Mouse (Mus musculus): Measurements from ENCODE around the gene Lsm7.

The Lsm7 gene

DNA sequence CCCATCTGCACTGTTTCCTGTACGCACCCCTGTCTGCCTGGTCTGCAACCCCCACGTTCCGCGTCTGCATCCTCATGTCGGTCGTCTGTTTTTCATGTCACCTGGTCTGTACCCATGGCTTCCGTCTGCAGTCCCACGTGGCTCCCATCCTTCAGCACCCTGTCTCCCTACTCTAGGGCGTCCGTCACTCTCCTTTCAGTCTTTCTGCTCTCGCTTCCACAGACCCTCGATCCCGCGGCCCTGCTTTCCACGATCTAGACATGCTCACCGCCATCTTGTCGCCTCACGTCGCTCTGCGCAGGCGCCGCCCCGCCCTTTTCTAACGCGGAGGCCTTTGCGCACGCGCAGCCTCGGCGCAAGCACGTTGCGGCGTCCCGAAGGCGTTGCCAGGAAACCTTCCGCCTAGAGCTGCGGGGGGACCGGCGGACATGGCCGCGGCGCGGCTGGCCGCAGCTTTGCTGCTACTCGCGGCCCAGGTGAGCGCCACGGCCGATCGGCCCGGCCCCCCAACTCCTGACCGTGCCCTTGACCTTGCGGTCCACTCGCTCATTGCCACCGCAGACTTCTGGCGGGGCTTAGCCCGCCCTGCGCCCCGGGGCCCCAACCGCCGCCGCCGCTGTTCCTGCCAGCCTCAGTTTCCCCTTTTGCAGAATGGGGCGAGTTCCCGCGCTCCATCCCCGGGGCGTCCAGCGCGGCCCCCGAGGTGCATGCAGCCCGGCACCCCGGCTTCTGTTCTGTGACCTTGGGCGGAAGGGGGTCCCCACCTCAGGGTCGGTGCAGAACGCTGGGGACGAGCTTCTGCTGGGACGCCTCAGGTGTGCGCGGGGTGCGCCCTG is at the start of gene Lsm7, which contains the start of gene Sppl2b:
Gene Lsm7 (minus strand): TSS at position 297 of the 836 bp plus-strand sequence.
Gene Sppl2b (plus strand): TSS at position 363 of the 836 bp plus-strand sequence.
- peak; percentile 98 for DNase-seq (ENCODE audit: low read depth)

DNA sequence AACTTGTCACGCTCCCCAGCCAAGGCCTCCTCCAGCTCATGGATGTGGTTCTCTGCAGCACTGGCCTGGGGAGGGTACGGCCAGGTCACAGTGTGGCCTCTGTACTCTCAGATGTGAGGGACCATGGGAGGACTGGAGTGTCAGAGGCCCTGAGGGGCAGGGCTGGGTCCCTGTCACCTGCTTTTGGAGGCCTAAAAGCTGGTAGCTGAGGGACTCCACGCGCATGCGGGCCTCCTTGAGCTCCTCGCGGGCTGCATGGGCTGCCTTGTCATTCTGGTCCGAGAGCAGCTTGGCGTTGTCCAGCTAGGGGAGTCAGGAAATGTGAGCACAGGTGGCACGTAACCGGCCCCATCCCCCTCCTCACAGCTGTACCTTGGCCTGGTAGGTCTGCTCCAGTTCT is 49.7 kb upstream of the Lsm7 start:
- no peak for DNase-seq (ENCODE audit: low read depth)

DNA sequence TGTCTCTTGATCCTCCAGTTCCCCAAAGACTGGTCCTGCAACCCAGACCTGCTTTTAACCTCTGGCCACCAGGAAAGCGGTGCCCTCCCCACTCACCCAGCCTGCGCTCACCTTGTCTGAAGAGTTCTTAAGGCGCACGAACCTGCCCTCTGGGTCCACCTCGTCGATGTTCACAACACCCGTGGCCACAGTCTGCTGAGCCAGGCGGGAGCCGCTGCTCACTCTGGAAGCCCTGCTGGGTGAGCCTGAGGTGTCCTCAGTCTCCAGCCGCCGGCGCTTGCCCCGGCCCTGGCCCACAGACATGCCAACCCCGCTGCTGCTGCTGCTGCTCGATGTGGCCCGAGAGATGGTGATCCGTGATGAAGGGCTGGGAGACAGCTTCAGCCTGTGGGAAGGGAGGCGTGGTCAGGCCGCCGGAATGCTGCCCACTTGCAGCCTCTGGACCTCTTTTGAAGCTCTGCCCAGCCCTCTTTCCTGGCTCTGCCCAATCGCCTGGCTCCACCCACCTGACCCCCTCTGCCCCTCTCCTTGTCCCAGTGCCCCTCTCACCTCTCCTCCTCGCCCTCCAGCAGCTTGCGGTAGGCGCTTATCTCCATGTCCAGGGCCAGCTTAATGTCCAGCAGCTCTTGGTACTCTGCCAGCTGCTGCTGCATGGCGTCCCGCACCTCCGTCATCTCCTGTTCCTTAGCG is 49.1 kb upstream of the Lsm7 start:
- DNase-seq (ENCODE audit: low read depth): no peak

DNA sequence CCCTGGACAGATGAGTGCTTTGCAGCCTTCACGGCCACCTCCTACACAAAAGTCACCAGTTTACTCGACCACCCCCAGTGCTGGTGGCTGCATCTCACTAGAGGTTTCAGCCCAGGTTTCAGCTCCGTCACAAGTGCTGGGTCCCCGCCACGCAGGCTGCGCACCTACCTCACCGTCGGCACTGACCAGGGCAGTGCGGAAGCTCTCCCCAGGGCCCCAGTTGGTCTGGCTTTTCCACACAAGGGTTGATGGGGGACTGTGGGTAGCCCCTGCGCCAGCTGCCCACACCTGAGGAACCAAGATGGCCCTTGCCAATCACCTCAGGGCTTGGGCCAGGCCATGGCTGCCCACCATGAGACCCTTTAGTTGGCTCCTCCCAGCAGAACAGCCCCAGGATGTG is 48.3 kb upstream of the Lsm7 start:
- DNase-seq (ENCODE audit: low read depth): no peak

DNA sequence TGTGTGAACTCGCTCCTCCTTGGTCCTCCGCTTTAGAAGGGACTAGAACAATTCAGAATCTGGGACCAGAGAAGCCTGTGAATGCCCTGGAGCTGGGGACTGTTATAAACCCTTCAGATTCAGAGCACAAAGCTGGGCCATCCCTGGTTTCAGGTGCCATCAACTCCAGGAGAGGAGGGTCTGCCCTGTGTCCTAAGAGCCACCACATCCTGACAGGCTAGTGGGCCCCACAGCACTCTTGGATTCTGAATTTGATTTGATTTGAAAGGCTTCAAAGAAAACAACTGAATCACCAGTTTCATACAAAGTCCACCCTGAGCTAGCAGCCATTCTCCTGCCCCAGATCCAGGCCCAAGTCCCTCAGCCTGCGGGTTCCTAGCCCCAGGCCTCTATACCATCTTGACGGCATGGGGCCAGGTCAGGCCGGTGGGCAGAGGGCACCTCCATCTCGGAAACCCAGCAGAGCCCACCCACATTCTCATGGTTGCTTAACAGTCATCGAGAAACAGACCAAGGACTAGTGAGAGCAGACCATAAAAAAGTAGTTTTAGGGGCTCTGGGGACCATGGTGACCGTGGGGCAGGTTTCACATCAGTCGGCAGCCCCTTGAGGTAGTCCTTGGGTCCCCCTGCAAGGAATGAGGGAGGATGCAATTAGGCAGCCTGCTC is 47.4 kb upstream of the Lsm7 start:
- DNase-seq (ENCODE audit: low read depth): no peak

DNA sequence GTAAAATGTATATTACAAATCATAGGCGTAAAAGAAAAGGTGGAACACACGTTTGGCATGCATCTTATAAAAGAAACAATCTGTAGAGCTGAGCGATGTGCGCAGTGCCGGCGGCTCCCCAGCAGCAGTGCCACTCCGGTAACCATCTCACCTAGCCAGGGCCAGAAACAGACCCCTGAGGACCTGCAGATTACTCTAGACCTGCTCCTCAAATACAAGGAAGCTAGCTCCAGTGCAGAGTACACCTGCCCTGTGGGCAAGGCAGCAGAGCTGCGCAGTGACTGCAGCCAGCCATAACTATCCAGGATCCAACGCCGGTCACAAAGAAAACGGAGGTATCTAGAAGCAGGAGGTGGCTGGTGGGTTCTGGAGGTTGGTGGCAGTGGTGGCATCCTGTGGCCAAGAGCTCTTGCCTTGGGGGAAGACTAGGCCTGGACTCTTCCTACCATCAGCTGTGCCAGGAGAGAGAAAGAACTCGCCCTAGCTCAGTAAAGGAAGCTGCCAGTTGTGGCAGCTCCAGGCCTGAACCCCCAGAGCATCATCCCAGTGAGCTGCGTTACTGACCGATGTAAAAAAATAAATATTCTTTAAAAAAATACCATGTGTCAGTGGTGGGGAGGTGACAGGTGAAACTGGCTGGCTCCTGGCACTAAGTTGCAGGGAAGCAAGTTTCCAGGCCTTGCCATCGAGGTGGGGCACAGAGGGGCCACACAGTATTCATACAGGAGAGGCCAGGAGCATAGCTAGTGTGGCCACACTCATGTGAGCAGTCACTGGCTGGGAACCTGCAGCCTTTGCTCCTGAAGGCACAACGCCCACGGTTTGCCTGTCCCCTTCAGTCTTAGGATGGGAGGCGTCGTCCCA is 46.6 kb upstream of the Lsm7 start:
- peak; percentile 57 for DNase-seq (ENCODE audit: low read depth)

DNA sequence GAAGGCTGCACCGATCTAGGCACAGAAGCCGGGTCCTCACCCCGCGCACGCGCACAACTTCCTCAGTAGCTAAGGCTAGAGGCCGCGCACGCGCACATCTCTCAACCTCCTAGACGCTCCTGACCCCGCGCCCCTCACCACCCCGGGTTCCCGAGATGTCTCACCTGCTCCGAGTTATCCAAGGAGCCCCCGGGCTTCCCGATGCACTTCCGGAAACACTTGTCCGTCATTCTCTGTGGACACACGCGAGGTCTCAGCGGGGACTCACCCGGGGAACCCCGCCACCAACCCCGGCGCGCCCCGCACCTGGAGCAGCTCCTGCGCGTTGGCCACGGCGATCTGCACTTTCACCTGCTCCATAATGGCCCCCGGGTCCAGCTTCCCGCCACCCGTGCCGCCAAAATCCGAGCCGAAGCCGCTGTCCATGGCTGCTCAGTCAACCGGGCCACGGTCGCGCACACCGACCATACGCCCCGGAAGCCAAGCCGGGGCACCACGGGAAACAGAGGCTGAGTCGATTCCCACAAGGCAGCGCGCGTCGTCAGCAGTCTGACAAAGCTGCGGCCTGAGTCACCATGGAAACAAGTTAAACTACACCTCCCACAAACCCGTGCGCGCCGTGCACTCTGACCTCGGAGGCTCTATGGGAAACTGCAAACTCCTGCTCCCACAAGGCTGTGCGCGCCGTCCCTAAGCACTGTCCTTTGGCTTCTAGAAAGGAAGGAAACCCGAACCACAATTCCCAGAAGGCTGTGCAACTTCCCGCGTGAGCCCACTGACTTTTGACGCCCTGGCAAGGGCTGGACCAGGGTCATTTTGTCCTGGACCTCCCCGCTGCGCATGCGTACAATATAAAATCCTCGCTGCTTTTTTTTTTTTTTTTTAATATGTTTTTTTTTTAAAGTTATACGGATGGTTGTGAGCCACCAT is 45.6 kb upstream of the Lsm7 start, which contains the start of gene Timm13:
Gene Timm13 (minus strand): TSS at position 652 of the 930 bp plus-strand sequence.
- peak; percentile 98 for DNase-seq (ENCODE audit: low read depth)

DNA sequence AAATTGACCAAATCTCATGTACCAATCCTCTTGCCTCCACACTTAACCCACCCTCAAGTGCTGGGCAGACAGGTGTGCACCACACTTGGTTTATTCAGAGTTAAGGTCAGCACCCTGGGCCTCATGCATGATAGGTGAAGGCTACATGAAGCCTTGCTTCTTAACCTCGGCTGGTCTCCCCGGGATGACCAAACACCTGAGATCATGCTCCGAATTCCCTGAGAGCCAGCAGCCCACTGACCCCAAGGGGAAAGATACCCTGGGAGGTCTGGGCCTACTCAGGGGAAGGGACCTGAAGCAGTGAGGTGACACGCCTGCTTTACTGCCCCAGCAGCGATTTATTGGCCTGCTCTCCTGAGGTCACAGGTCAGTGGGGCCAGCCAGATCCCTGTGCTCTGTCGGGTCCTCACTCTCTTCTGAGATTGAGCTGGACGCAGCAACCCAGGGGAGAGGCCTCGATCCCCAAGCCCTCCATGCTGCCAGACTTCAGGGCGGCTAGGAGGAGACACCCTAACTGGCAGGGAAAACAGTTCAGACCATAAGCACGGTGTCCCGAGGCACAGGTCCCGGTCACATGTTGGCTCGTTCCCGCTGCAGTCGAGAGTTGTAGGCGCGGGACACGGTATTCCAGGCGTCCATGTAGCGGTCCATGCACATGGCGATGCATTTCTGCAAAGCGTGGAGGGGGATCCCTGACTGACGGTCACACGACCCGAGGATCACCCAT is 44.7 kb upstream of the Lsm7 start:
- DNase-seq (ENCODE audit: low read depth): no peak

DNA sequence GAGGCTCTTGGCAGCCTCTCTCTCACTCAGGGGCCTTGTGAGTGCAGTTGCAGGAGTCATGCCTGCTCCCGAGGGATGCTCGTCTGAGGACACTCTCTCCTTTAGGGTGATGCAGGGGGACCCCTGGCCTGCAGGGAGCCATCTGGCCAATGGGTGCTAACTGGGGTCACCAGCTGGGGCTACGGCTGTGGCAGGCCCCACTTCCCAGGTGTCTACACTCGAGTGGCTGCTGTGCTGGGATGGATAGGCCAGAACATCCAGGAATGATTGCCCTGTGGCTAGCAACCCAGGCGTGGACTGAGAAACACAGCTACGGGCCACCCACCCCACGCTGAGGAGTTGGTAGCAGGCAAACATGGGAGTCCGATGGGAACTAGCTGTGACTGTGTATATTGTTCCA is 44.1 kb upstream of the Lsm7 start:
- DNase-seq (ENCODE audit: low read depth): no peak

DNA sequence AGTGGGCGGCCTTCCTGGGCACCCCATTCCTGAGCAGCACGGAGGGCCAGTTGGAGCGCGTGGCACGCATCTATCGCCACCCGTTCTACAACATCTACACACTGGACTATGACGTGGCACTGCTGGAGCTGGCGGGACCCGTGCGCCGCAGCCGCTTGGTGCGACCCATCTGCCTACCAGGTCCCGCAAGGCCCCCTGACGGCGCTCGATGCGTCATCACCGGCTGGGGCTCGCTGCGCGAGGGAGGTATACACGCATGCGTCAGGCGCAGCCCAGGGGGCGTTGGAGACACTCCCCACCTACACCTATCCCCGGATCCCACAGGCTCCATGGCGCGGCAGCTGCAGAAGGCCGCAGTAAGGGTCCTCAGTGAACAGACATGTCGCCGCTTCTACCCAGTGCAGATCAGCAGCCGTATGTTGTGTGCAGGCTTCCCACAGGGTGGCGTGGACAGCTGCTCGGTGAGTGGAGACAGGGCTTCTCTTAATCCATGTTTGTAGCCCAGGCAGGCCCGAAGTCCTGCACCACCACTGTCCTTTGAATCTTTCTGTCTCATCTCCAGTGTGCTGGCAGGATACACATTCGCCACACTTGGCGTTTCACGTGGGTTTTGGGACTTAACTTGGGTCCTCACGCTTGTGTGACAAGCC is 43.0 kb upstream of the Lsm7 start:
- no peak for DNase-seq (ENCODE audit: low read depth)

DNA sequence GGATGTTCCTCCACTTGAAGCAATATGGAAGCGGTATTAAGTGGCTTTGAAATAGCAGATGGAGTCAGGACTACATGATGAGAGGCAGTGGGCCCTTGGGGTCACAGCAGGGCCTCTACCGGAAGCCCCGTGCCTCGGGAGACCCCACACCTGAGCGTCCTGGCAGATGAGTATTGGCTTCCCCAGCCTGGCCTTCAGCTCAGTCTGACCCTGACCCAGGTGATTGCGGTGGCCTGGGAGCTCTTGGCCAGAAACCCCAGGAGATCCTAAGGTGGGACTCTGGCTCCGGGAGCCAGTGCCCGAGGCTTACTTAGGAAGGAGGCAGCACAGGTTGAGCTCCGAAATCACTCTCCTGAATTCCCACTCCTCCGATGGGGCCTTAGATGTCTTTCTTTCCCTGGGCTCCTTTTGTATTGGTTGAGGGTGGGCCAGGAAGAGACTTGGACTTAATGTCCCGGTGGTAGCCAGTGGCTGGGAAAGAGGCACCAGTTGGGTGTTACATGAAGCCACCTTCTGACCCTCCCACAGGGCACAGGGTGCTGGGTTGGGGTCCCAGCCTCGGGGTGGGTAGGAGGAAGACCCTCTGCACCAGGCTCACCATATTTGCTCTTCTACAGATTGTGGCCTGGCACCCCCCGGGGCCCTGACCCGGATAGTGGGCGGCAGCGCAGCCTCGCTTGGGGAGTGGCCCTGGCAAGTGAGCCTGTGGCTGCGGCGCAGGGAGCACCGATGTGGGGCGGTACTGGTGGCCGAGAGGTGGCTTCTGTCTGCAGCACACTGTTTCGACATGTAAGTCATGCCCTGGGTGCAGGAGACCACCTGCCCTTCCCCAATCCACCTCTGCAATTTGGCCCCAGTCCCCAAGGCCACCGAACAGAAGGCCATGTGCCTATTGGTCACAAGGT is 41.8 kb upstream of the Lsm7 start:
- DNase-seq (ENCODE audit: low read depth): no peak

DNA sequence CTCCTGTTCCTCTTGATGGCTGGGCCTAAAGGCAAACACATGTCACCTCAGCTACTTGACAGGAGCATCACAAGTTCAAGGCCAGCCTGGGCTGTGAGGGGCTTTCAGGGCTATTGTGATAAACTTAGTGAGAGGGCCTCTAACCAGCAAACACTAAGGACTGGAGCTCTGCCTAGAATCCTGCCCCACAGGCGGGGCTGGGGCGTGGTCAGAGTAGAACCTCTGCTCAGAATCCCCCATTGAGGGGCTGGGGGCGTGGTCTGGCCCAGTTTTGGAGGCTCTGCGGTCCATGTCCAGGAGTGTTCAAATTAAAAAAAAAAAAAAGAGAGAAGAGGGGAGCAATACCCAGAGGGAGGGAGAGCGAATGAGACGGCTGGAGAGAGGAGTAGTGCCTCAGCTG is 40.7 kb upstream of the Lsm7 start:
- no peak for DNase-seq (ENCODE audit: low read depth)

DNA sequence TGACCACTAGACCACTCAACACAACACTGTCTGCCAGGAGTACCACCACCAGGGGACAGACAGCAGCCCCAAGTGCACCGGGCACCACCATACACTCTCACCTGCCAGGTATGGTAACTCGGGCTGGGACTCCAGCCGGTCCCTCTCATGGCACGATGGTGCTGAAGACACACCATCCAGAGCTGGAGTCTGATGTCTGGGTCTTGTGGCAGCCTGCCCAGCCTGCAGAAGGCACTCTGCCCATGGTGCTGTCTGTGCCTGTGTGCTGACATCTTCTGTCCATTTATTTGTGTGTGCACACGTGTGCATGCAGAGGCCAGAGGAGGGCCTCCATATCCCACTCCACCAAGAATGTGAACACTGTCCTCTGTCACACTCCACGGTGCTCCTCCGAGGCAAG is 40.1 kb upstream of the Lsm7 start:
- DNase-seq (ENCODE audit: low read depth): no peak

DNA sequence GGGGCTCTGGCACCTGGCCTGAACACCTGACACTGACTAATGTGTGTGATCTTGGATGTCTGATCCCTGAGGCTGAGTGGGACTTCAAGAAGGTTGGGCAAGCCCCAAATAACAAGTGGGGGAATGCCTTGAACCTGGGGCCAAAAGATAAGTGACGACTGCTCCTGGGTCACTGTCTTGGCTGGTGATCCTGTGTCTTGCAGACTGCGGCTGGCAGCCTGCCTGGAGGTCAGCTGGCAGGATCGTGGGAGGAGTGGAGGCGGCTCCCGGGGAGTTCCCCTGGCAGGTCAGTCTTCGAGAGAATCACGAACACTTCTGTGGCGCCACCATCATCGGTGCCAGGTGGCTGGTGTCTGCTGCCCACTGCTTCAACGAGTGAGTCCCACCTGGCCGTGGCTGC is 32.2 kb upstream of the Lsm7 start:
- no peak for DNase-seq (ENCODE audit: low read depth)

DNA sequence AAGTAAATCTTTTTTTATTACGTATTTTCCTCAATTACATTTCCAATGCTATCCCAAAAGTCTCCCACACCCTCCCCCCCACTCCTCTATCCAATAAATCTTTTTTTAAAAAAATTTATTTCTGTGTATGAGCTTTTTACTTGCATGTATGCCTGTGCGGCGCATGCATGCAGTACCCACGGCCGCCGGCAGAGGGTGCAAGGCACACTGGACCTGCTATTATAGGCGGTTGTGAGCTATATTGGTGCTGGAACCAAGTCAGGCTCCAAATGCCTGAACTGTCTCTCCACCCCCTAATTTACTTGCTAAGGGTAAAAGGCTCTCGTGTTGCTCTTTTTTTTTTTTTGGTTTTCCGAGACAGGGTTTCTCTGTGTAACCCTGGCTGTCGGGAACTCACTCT is 26.3 kb upstream of the Lsm7 start:
- peak; percentile 88 for DNase-seq (ENCODE audit: low read depth)

DNA sequence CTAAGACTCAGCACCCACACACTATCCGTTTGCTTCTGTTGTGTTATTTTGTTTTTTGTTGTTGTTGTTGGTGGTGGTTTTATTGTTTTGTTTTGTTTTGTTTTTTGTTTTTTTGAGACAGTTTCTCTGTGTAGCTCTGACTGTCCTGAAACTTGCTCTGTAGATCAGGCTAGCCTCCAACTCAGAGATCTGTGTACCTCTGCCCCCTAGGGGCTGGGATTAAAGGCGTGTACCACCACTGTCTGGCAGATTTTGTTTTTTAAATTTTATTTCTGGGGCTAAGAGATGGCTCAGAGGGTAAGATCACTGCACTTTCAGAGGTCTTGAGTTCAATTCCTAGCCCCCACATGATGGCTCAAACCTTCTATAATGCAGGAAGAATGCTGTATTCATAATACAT is 25.9 kb upstream of the Lsm7 start:
- DNase-seq (ENCODE audit: low read depth): peak; percentile 63

DNA sequence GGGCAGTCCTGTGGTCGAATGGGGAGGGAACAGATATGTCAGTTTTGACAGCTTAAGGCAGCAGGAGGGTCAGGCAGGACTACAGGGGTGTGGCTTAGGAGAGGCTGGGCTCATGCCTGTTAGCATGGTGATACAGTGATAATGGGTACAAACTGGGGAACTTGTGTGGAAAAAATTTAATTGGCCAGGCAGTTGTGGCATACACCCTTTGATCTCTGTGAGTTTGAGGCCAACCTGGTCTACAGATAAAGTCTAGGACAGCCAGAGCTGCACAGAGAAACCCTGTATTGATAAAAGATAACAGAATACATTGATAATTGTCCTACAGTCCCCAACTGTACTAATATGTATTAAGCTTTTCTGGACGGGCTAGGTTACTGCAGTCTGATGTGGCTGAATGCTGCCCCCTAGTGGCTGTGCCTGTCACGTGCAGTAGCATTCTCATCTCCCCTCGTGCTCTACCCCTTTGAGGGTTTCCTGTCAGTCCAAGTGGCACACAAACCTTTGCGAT is 25.2 kb upstream of the Lsm7 start:
- DNase-seq (ENCODE audit: low read depth): peak; percentile 84

DNA sequence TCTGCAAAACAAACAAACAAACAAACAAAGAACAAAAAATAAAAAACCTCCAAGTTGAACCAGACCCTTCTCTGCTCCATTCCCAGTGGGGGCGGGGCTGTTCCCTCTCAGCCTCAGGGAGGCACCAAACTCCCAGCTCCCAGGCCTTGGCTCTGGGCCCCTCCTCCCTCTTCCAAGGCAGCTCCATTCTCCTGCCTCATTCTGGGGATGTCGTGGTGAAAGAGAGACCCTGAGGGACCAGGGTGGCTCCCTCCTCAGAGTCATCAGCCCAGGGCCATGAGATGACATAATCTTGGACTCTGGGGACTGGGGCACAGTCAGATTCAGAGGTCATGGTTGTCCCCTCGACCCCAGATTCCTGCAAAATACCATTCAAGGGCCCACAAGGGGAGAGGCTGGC is 21.6 kb upstream of the Lsm7 start:
- no peak for DNase-seq (ENCODE audit: low read depth)

Data from naive thymus-derived CD4-positive, alpha-beta T cell, adult 2 months (primary cell).